Mouse (Mus musculus): ENCODE results near the gene Zc3h7b. TPM values are rescaled to one million over a fixed set of nuclear protein-coding genes. Genes with fewer than 3 reads are reported as not detected.

Zc3h7b gene
- polyA plus RNA-seq, 1 experiment = 18.8 TPM

GRCm38 (mm10) chr15:81845724-81846123 is 100.9 kb downstream of the Zc3h7b start:
- 32% methylated on average over 4 of the region's 4 CpGs for WGBS
- H3K4me1 ChIP-seq (ENCODE audit: control insufficient read depth, insufficient read depth, insufficient read length) = no peaks in the 10 kb centered on the region
- TF ChIP-seq POLR2A (IDR thresholded peaks at IDR 0.05; ENCODE audit: low read depth, low read length) (no peak), CTCF (IDR thresholded peaks at IDR 0.05; ENCODE audit: extremely low read depth, insufficient read depth, insufficient read length, insufficient replicate concordance) (no peak)
- peaks cover 19% of the 10 kb centered on the region for H3K36me3 ChIP-seq (ENCODE audit: control insufficient read depth, insufficient read depth, low read length)
- no peaks in the 10 kb centered on the region for H3K27me3 ChIP-seq (ENCODE audit: control insufficient read depth, insufficient read depth, low read length)
- no peak overlapping the region for H3K4me3 ChIP-seq (ENCODE audit: extremely low read depth, insufficient read depth, insufficient read length)
- no peak for DNase-seq (ENCODE audit: low read depth in 1 of 2, low spot score in 2 of 2)
- H3K27ac ChIP-seq (ENCODE audit: insufficient read depth, low read length) = no peak overlapping the region

Other genes with a start within 250 kb of the Zc3h7b start
- gene Ep300, start 159.7 kb upstream of the Zc3h7b start, polyA plus RNA-seq (2012; rRNA removed) = 37.6 and 39.3 TPM in 2 replicates
- gene L3mbtl2, start 81.2 kb upstream of the Zc3h7b start, polyA plus RNA-seq (2012; rRNA removed) = 14.9 and 16.3 TPM in 2 replicates
- 0.61 and 0.63 TPM in 2 replicates for gene Chadl, start 47.8 kb upstream of the Zc3h7b start, polyA plus RNA-seq (2012; rRNA removed)
- gene Rangap1, start 473 bp downstream of the Zc3h7b start, polyA plus RNA-seq (2012; rRNA removed) = 26.6 and 28.4 TPM in 2 replicates
- 21.2 and 21.9 TPM in 2 replicates for gene Tef, start 57.4 kb downstream of the Zc3h7b start, polyA plus RNA-seq (2012; rRNA removed)
- 24.8 and 36.6 TPM in 2 replicates for gene Tob2, start 113.7 kb downstream of the Zc3h7b start, polyA plus RNA-seq (2012; rRNA removed)
- gene Phf5a, start 126.9 kb downstream of the Zc3h7b start, polyA plus RNA-seq (2012; rRNA removed) = 22.7 and 29.8 TPM in 2 replicates
- 68.7 and 80.4 TPM in 2 replicates for gene Aco2, start 127.3 kb downstream of the Zc3h7b start, polyA plus RNA-seq (2012; rRNA removed)
- 8.6 and 11.1 TPM in 2 replicates for gene Polr3h, start 181.2 kb downstream of the Zc3h7b start, polyA plus RNA-seq (2012; rRNA removed)
- 5.4 and 6.1 TPM in 2 replicates for gene Csdc2, start 191.7 kb downstream of the Zc3h7b start, polyA plus RNA-seq (2012; rRNA removed)
- 18.2 and 28.1 TPM in 2 replicates for gene Pmm1, start 215.9 kb downstream of the Zc3h7b start, polyA plus RNA-seq (2012; rRNA removed)
- not detected in 2 replicates for gene 1700029P11Rik, start 235.5 kb downstream of the Zc3h7b start, polyA plus RNA-seq (2012; rRNA removed)
- 11.8 TPM in 2 replicates for gene Xrcc6, start 242.8 kb downstream of the Zc3h7b start, polyA plus RNA-seq (2012; rRNA removed)

All from spleen, adult 2 months (tissue).